Mouse (Mus musculus) erythroblast, adult 5-6 weeks (primary cell): ENCODE measurements at regions not wholly inside any gene's neighbourhood (a gene's known extent, or its start where the extent isn't known, plus 50 kb on each side); places are given as distances from the start of the nearest gene placed in this dataset.

Experiments used
- ATAC-seq: replicated peaks from 2 replicates; pipeline ENCODE4 v1.8.0; 2016; ENCODE audit warnings: moderate number of reproducible peaks, mild to moderate bottlenecking, moderate TSS enrichment, inconsistent platforms; ENCODE audit not compliant: poor library complexity, low FRiP score, severe bottlenecking

- ATAC-seq, result no peak
Observed at GRCm38 (mm10) chr14:25231881-25232280, 227.1 kb upstream of the Zmiz1 start.

- no peak for ATAC-seq
Observed at GRCm38 (mm10) chr14:25236421-25236973, 222.5 kb upstream of the Zmiz1 start.

- ATAC-seq, result no peak
Observed at GRCm38 (mm10) chr14:25239335-25239960, 219.5 kb upstream of the Zmiz1 start.

- no peak for ATAC-seq
Observed at GRCm38 (mm10) chr14:25242753-25243152, 216.2 kb upstream of the Zmiz1 start.

DNA sequence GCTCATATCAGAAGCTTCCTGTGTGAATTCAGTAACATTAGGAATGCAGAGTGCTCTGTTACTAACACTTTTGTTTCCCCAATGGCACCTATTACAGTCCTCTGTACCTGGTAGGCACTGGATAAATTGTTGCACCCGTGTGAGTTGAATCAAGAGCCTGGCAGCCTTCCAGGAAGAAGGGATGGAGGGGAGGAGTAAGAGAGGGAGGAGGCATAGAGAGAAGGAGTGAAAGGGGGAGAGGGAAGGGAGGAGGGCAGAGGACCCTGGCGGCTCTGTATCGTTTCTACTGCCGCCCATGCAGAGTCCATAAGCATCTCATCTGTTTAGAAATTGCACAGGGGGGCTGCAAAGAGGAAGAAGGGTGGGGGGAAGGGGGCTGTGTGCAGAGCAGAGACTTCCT, 215.7 kb upstream of the Zmiz1 start:
- ATAC-seq, result no peak

DNA sequence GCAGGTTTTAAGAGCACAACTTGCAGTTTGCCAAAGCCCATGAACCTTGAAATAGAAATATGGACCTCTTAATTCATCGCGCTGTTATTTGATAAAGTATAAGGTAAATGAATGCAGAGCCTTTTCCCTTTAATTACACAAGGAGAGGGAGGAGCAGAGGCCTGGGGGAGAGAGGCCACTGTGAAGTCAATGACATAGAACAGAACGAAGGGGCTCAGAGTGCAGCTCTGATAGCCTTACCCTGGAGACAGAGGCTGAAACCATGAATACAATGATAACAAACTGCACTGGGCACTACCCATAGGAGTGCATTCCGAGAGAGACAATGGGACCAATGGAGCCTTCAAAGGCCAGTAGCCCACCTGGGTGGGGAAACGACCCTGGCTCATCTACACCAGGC, 215.3 kb upstream of the Zmiz1 start:
- ATAC-seq, result no peak

DNA sequence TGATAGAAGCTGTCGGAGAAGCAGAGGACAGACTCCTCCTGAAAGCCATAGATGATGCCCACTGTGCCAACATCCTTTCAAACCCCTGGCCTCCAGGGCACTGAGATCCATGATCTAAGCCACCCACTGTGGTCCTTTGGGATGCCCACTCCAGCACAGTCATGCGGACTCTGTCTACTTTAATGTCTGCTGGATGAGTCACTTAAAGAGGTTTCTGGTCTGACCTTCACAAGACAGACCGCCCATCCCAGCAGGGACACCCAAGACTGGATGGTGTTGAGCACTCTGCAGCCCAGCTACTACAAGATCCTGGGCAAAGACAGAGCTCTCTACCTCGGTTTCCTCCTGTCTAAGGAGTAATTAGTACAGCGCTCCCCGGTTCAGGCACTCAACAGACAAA, 214.1 kb upstream of the Zmiz1 start:
- no peak for ATAC-seq

DNA sequence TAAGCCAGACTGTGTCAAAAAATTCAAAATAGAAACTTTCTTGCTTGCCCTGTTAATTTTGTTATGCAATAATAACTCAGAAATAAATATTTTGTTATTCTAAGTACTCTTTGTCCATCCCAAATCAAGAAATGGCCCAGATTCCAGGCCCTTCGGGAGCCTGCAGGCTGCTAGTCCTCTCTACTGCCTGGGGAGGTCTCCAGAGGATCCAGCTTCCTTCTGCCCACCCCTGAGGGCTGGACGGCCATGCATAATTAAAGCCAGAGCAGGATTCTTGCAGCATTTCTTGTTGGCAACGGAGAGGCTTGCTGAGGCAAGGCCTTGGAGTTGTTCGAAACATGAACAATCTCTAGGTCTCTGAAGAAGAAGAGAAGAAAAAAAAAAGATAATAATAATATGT, 213.3 kb upstream of the Zmiz1 start:
- ATAC-seq, result no peak

DNA sequence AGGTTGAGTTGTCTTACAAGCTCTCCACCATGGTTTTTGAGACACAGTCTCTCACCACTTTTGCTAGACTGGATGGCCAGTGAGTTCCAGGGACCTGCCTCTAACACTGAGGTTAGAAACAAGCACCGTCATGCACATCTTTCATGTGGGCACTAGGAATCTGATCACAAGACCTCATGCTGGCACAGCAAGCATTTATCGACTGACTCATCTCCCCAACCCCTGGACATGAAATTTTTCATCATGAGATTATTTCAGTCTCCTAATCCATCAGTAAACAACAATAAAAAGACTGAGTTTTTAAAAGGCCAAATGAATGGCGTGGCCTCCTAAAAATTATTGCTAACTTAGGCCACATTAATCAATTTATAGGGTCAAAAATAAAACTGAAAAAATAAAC, 210.0 kb upstream of the Zmiz1 start:
- ATAC-seq, result no peak

DNA sequence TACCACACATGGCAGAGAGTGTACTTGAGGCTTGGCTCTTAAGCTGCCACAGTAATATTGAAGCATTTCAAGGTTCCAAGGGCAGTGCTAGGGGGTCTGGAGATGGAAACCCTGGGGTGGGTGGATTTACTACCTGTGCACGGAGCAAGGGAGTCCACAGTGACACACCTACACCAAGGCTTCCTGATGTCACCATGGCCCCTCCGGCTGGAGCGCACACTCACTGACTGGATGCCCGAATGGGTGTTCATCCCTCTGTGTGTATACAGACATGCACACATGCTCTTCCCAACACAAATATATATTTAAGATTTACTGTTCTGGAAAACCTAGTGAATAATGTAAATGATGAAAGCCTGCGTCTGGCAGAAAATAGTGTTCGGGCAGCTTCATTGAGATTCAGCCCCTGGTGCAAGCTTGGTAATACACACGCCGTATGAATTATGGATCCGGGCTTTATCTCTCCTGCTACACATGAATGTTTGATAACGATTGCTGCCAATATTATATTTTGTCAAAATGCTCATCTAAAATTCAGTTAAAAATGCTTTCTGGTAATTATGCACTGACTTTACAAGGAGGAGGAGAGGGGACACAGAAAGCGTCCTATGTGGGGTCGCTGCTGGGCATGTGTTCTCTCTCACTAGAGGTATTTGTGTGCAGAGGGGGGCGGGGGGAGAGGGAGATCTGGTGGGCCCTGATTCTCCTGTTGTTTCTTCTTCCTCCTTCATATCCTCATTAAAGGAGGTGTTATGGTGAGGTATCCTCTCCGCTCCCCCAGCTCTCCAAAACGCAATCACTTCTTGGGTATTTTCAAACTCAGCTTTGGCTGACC, 205.8 kb upstream of the Zmiz1 start:
- ATAC-seq, result no peak

GRCm38 (mm10) chr14:25263121-25263520, 195.9 kb upstream of the Zmiz1 start:
- no peak for ATAC-seq

DNA sequence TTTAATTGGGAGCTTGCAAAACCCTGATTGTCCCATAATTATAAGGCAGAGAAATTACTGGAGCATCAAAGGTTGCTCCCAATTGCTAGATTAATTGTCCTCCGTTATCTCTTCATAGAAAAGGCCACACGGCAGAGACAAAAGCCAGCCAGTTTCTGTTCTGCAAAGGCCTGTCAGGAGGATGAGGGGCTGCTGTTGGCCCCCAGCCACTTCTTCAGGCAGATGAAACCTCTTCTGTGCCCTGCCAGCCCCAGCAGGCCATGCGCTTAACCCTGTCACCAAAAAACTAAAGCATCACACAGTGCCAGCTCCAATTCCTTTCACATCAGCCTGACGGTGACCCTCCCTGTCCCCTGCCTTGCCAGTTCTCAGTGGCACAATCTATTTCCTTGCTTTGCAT, 192.1 kb upstream of the Zmiz1 start:
- no peak for ATAC-seq

GRCm38 (mm10) chr14:25268090-25268631, 190.8 kb upstream of the Zmiz1 start:
- ATAC-seq, result no peak

DNA sequence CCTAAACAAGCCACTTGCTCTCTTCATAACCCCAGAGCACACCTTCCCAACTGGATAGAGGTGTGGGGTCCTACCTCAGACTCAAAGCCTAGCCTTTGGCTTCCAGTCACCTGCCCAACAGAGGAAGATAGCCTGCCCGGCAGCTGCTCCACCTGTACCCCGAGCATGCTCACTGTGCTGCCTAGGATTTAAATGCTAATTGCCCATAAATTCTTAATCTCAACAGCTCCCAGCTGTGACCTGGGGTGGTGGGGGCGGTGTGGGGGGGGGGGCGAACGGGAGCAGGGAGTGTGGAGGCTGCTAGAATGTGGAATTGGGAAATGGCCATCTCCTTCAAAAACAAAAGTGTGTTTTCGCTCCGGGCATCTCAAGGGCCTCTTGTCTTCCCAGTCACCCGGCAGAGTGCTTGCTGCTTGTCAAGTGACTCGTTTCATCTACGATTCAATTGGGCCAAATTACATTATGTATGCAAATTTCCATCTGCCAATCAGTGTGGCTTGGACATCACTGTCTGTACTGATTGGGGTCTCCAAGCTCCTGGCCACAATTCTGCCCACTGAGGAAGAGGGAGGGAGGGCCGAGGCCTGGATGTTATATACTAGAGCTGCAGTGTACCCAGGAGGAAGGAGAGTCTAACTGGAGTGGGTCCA, 188.6 kb upstream of the Zmiz1 start:
- ATAC-seq, result no peak

DNA sequence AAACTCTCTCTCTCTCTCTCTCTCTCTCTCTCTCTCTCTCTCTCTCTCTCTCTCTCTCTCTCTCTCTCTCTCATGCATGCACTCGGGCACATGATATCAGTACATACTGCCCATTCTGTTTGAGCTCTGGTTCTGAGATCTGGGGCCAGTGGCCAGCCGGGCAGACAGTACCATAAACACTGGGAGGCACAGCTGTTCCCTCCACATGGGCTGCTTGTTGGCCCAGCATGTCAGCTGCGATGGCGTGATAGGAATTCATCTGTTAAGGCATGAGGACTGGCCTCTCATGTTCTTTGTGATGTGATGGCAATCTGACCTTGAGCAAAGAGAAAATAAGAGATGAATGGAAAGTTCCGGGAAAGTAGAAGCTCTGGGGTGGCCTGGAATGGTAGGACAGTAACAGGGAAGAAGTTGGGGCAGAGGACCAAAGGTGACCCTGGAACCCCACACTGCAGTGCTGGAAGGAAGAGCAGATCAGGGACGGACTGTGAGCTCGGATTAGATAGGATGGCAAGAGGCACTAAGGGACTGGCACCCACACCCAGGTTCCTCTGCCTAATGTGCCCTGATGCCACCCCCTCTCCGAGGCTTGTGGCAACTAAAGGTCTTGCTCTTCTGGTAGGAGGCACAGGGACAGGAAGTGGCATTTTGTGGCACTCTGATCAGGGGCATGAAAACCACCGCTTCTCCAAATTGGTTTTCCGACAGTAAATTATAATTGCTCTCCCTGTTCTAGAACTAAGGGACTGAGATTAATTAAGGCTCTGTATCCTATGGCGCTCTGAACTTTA, 186.4 kb upstream of the Zmiz1 start:
- ATAC-seq, result no peak

GRCm38 (mm10) chr14:25279751-25280150, 179.2 kb upstream of the Zmiz1 start:
- no peak for ATAC-seq

DNA sequence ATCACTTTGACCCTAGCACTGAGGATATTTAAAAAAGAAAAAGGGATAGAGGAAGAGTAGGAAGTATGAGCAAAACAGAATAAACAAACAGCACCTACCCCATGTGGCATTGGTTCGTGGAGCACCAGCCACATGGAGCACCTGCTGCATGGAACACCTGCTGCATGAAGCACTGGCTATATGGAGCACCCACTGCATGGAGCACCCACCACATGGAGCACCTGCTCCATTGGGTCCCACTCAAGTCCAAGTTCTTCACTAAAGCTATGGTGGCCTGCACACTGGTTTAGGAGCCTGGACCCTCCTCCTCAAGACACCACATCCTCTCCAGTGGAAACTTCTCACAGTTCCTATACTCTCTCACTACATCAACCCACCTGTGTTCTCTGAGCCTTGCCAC, 166.4 kb upstream of the Zmiz1 start:
- ATAC-seq, result no peak

- no peak for ATAC-seq
Observed at GRCm38 (mm10) chr14:25294226-25294625, 164.8 kb upstream of the Zmiz1 start.

DNA sequence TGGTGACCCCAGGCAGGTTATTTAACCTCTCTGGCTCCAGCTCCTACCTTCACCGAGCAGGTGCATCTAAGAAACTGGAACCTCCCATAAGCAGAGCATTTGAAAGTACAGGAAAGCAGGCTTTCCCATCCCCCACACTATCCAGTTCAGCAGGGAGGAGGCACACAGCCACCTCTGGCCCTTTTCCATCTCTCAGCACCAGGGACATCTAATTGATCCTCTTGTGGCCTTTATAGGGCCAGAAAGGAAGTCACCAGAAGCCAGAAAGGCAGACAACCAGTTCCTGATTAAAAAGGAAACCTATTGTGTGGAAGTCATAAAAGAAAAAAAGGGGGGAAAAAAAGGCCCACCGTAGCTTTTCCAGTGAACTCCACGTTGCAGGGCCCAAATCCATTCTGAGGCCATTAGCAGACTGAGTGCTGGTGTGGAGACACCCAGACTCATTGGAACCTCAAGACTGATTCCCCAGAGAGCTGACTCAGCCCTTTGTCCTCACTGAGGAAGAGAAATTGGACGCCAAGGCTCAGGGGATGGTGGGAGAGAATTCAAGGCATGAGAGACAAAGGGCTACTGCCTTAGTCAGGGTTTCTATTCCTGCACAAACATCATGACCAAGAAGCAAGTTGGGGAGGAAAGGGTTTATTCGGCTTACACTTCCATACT, 163.2 kb upstream of the Zmiz1 start:
- no peak for ATAC-seq
